Mouse (Mus musculus) testis, postnatal 10 days (tissue): ENCODE data around the gene Olfr976.
"Not testable (repeated sequence)": the region's sequence is repeated elsewhere in the genome, so short reads cannot be mapped to it uniquely, and the experiment has no call there.

Source experiments
- DNase-seq: peaks from one replicate; pipeline ENCODE4 v3.0.0; 2021; ENCODE audit warnings: low spot score

The Olfr976 gene

DNA sequence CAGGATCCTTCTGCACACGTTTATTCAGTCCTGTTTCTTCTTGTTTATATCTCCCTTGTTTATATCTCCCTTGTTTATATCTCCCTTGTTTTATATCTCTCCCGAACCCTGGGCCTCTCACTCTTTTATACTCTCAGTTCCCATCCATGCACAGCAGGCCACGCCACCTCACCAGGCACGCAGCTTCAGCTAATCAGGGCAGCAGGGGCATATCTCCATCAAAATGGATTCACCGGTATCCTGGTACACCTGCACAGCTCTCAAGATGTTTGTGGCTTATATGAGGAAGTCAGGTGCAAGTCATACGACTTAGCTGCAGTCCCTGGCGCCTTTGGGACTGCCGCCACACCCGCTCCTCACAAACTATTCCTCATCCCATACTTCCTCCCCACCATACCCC, at the start of gene Olfr976:
Olfr976 (minus strand) TSS at position 101 of the 400 bp plus-strand sequence.
- not testable (repeated sequence) for DNase-seq

GRCm38 (mm10) chr9:40009482-40009881, 48.5 kb upstream of the Olfr976 start, which contains the start of gene Olfr980:
Gene Olfr980, minus strand, starts transcription at chr9:40009582.
- DNase-seq: no peak

- DNase-seq: no peak
Measured at GRCm38 (mm10) chr9:40003365-40003764, 42.4 kb upstream of the Olfr976 start, which contains the start of gene Olfr979. Gene Olfr979, minus strand, starts transcription at chr9:40003465.

DNA sequence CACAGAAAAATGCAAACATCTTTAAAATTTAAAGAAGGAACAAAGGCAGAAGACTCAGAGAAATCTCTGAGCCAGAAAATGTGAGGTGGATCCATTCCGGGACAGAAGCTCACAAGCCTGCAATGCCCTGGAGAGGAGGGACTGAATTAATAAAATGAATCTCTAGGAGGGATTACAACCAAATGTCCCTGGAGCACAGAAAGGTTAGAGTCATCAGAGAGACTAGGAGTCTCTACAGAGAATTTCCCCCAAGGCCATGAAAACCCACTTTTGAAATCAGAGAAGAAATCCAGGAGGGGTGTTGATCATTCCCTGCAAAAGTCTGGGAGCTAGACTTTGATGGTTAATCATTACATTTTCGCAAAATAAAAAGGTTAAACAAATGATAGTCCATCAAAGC, 30.9 kb upstream of the Olfr976 start, which contains the start of gene Olfr978:
Olfr978 (plus strand) TSS at position 301 of the 400 bp plus-strand sequence.
- no peak for DNase-seq

- DNase-seq: not testable (repeated sequence)
Measured at GRCm38 (mm10) chr9:39976581-39977145, 15.7 kb upstream of the Olfr976 start.

- DNase-seq: no peak
Measured at GRCm38 (mm10) chr9:39951946-39952345, 9.0 kb downstream of the Olfr976 start, which contains the start of gene Olfr975. Gene Olfr975, minus strand, starts transcription at chr9:39952046.

- no peak for DNase-seq
Measured at GRCm38 (mm10) chr9:39937201-39937600, 23.7 kb downstream of the Olfr976 start, which contains the start of gene Olfr974. Gene Olfr974, plus strand, starts transcription at chr9:39937501.

DNA sequence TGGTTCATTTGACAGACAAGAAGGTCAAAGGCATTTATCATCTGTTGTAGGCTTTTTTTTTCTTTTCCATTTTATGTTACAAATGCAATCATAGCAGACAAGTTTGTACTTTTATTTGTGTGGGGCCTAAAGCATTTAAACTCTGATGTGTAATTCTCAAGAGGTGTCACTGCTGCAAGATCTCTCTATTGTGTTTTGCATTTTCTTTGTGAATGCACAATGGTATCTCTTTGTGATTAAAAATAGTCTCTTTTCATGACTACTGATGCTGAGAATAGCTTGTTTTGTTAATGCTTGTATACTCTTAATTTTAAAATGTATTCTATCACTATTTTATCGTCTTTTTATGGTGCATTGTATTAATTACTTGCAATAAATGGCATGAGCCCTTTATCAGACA, 32.1 kb downstream of the Olfr976 start:
- DNase-seq: not testable (repeated sequence)

GRCm38 (mm10) chr9:39927975-39928836, 32.7 kb downstream of the Olfr976 start:
- DNase-seq: not testable (repeated sequence)

GRCm38 (mm10) chr9:39909939-39910338, 51.0 kb downstream of the Olfr976 start:
- DNase-seq: no peak

DNA sequence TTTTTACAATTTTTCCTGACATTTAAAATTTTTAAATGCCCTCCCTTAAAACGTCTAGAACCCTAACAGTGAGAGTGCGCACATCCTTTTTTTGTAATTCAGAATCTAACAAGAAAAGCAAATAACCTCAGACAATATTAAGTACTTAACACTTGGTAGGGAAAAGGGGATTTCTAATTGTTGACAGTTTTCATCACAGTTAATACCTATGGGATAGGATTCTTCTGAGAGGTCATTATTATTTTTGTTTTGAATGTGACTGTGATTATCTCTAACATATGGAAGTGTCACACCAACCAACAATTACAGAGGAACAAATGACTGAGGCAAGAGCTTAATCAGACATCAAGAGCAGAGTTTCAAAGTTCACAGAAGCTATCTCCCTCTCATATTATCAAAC, 53.9 kb downstream of the Olfr976 start, which contains the start of gene Olfr229:
Olfr229 (plus strand) TSS at position 301 of the 400 bp plus-strand sequence.
- no peak for DNase-seq

DNA sequence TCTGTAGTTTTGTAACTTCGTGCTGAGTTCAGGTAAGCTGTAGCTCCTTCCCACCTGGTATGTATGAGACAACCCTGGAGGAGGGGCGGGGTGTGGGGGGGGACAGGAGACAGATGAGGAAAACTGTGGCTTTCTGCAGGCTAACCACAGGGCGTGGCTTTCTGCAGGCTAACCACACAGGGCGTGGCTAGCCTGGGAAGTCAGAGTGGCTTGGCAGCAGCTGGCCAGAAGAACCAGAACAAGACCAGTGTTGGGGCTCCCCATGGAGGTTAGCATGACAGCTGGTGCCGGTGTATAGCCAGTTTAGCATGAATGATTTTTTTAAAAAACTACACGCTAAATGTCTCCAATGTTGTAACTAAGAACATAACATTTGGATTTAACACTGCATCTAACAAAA, 55.8 kb downstream of the Olfr976 start:
- no peak for DNase-seq
